Mouse (Mus musculus) heart, embryonic 11.5 days (tissue): Measurements from ENCODE around the gene Nrxn2. TPM values are rescaled to one million over a fixed set of nuclear protein-coding genes. Genes with fewer than 3 reads are reported as not detected.

Experiments
- ATAC-seq: fragments of 200-750 bp; cut with Nextera tagmentation; replicated peaks from 2 replicates; pipeline ENCODE4 v1.8.0; 2017; ENCODE audit warnings: moderate library complexity; ENCODE audit not compliant: insufficient number of reproducible peaks, low FRiP score, low TSS enrichment
- H3K27ac ChIP-seq: fragments of 300-500 bp; sonication (generic); 2 replicates; pipeline ENCODE4 v1.5.1; 2014; ENCODE audit warnings: mild to moderate bottlenecking, low read depth, low read length
- H3K27me3 ChIP-seq: fragments of 300-500 bp; sonication (generic); 2 replicates; pipeline ENCODE4 v1.6.1; 2014; ENCODE audit warnings: mild to moderate bottlenecking, low read length, mixed read lengths; ENCODE audit not compliant: control insufficient read depth, insufficient read depth
- H3K36me3 ChIP-seq: fragments of 300-500 bp; sonication (generic); 2 replicates; pipeline ENCODE4 v1.6.1; 2014; ENCODE audit warnings: mild to moderate bottlenecking, low read length, moderate library complexity, mixed read lengths; ENCODE audit not compliant: control insufficient read depth, insufficient read depth
- H3K4me1 ChIP-seq: fragments of 300-500 bp; sonication (generic); 2 replicates; pipeline ENCODE4 v1.6.1; 2014; ENCODE audit warnings: low read length; ENCODE audit not compliant: control insufficient read depth, insufficient read depth
- H3K4me2 ChIP-seq: fragments of 300-500 bp; sonication (generic); 2 replicates; pipeline ENCODE4 v1.6.1; 2014; ENCODE audit warnings: mild to moderate bottlenecking, moderate library complexity
- H3K4me3 ChIP-seq: fragments of 300-500 bp; sonication (generic); 2 replicates; pipeline ENCODE4 v1.5.1; 2014; ENCODE audit warnings: low read depth, low read length
- H3K9ac ChIP-seq: fragments of 300-500 bp; sonication (generic); 2 replicates; pipeline ENCODE4 v1.6.1; 2014; ENCODE audit warnings: mild to moderate bottlenecking, low read depth, low read length, moderate library complexity
- H3K9me3 ChIP-seq: fragments of 300-500 bp; sonication (generic); replicated peaks from 2 replicates; pipeline ENCODE4 v1.6.1; 2016; ENCODE audit warnings: low read length; ENCODE audit not compliant: control insufficient read depth
- WGBS: fragments of 180-500 bp; shearing (Covaris S2); extraction: QIAGEN DNeasy Blood & Tissue Kit; methylation state at CpG from one replicate; pipeline ENCODE4 v1.1.7; 2014; ENCODE audit not compliant: insufficient replicate concordance; 5-methylcytosine and 5-hydroxymethylcytosine counted together
- polyA plus RNA-seq: library from polyadenylated mRNA; unstranded; fragments of >200 nt; fragmentation: Nextera tagmentation; extraction: Ambion mirVana; gene quantifications from 2 replicates; pipeline ENCODE4 v1.2.1, GENCODE M21; 2014

Gene Nrxn2
- polyA plus RNA-seq, 1 experiment from 2014 or later: 1.6 TPM

GRCm38 (mm10) chr19:6405433-6405832 lies 13.1 kb upstream of the Nrxn2 start:
- H3K9me3 ChIP-seq: no peaks in the 10 kb centered on the region
- no peak overlapping the region for H3K27ac ChIP-seq
- no peak overlapping the region for H3K4me2 ChIP-seq
- no peak for ATAC-seq
- H3K4me3 ChIP-seq: no peak overlapping the region
- peaks cover 11% of the 10 kb centered on the region for H3K27me3 ChIP-seq
- H3K4me1 ChIP-seq: peaks cover 17% of the 10 kb centered on the region
- 77% methylated on average over 10 of the region's 10 CpGs for WGBS
- no peak overlapping the region for H3K9ac ChIP-seq
- H3K36me3 ChIP-seq: no peaks in the 10 kb centered on the region

- H3K4me1 ChIP-seq: peaks cover under 1% of the 10 kb centered on the region; the same call in 1 of the 2 replicates
- H3K9ac ChIP-seq: no peak overlapping the region
- no peaks in the 10 kb centered on the region for H3K36me3 ChIP-seq
- no peaks in the 10 kb centered on the region for H3K27me3 ChIP-seq
- no peak overlapping the region for H3K4me2 ChIP-seq
- WGBS: 82% methylated on average over 8 of the region's 8 CpGs
- no peak for ATAC-seq
- no peaks in the 10 kb centered on the region for H3K9me3 ChIP-seq
- no peak overlapping the region for H3K27ac ChIP-seq
- H3K4me3 ChIP-seq: no peak overlapping the region
Observed at GRCm38 (mm10) chr19:6407109-6407508, 11.4 kb upstream of the Nrxn2 start.

DNA sequence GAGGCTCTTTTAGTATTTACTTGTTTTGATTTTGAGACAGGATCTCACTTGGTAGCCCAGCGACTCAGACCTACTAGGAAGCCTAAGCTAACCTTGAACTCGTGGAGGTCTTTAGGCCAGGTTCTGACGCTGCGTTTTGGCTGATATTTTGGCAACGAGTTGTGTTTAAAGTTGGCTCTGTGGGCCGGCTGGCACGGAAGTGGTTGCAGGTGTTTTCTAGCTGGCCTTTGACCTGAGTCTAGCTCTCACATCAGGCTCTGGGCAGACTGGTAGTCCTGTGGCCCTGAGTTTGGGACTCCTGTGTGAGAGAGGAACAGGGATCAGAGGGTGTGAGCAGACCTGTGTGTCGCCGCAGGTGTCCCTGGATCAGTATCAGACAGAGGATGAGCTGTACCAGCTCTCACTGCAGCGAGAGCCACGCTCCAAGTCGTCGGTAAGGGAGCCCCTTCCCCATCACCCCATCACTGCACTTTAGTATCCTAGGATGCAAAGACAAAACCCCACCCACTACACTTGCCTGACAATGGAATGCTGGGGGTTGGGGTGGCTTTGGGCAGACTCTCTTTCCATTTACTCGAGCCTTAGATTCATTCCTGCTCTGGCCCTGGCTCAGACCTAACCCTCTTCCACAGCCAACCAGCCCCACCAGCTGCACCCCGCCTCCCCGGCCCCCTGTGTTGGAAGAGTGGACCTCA lies 10.6 kb upstream of the Nrxn2 start:
- Histone ChIP-seq H3K9me3 (no peaks in the 10 kb centered on the region), H3K27ac (no peak overlapping the region), H3K4me2 (no peak overlapping the region), H3K9ac (no peak overlapping the region), H3K36me3 (no peaks in the 10 kb centered on the region), H3K4me1 (no peaks in the 10 kb centered on the region), H3K27me3 (no peaks in the 10 kb centered on the region), H3K4me3 (no peak overlapping the region)
- no peak for ATAC-seq
- 64% methylated on average over 16 of the region's 16 CpGs for WGBS

DNA sequence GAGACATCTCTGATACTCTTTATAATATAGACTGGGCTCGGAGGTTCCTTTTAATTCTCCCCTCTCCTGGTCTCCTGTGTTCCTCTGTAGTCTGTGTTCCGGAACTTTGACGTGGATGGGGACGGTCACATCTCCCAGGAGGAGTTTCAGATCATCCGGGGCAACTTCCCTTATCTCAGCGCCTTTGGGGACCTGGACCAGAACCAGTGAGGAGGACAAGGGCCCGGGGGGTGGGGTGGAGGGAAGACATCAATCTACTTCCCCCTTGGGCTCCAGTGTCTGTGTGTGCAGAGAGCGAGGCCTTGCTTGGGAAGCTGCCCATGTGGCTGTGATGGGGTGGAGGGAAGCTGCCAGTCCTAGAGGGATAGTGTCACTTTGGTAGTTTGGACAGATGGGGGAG lies 9.8 kb upstream of the Nrxn2 start:
- Histone ChIP-seq H3K27ac (no peak overlapping the region), H3K9ac (no peak overlapping the region), H3K36me3 (no peaks in the 10 kb centered on the region), H3K4me3 (no peak overlapping the region), H3K4me1 (no peaks in the 10 kb centered on the region), H3K27me3 (peaks cover under 1% of the 10 kb centered on the region; the same call in 1 of the 2 replicates), H3K9me3 (no peaks in the 10 kb centered on the region), H3K4me2 (no peak overlapping the region)
- no peak for ATAC-seq
- 72% methylated on average over 8 of the region's 8 CpGs for WGBS

DNA sequence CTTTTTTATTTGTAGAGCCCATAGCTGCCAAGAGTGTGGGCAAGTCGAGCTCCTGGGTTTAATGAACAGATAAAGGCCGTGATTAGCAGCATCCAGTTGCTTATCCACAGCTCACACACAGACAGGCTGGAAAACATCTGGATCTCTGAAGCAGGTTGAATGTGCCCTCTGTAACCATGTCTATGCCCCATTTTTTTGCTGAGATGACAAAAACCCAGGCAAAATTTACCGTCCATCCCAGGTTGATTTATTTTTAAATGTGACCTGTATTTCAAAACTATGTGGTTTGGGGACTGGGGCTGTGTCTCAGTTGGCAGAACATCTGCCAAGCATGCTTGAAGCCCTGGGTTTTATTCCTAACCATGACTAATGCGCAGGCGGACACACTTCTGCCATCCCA lies 9.4 kb upstream of the Nrxn2 start:
- Histone ChIP-seq H3K9ac (no peak overlapping the region), H3K4me3 (no peak overlapping the region), H3K36me3 (no peaks in the 10 kb centered on the region), H3K9me3 (no peaks in the 10 kb centered on the region), H3K27ac (no peak overlapping the region), H3K4me1 (no peaks in the 10 kb centered on the region), H3K27me3 (peaks cover 3% of the 10 kb centered on the region; the same call in 1 of the 2 replicates), H3K4me2 (no peak overlapping the region)
- ATAC-seq: no peak
- WGBS: 73% methylated on average over 5 of the region's 5 CpGs

DNA sequence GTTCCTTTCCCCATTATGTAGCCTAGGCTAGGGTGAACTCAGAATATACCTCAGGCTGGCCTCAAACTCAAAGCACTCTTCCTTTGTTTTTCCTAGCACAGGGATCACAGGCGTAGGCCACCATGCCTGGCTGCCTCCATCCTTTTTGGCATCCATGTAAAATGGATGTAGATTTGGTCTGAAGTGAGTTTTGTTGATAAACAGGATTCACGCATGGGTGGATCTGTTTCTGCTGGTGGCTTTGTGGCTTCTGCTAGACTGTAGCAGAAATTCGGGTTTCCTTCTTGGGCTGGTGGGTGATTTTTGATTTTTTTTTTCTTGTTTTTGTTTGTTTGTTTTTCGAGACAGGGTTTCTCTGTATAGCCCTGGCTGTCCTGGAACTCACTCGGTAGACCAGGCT lies 8.6 kb upstream of the Nrxn2 start:
- H3K4me1 ChIP-seq: no peaks in the 10 kb centered on the region
- H3K9ac ChIP-seq: no peak overlapping the region
- H3K9me3 ChIP-seq: no peaks in the 10 kb centered on the region
- H3K4me3 ChIP-seq: no peak overlapping the region
- H3K36me3 ChIP-seq: no peaks in the 10 kb centered on the region
- ATAC-seq: no peak
- H3K27me3 ChIP-seq: peaks cover 6% of the 10 kb centered on the region; the same call in 1 of the 2 replicates
- H3K4me2 ChIP-seq: no peak overlapping the region
- H3K27ac ChIP-seq: no peak overlapping the region
- 81% methylated on average over 5 of the region's 5 CpGs for WGBS

DNA sequence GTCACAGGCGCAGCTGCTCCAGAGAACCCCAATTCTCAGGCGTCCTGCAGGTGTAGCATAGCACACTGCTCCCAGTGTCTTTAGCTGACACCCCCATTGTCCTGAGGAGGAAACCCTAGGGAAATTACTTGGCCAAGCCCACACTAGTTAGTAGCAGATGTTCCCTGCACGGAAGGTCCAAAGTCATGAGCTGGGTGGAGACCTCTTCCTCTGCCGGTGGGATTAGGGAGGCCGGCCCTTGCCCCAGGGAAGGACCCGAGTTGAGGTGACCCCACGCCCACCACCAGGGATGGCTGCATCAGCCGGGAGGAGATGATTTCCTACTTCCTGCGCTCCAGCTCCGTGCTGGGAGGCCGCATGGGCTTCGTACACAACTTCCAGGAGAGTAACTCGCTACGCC lies 5.7 kb upstream of the Nrxn2 start:
- 45% methylated on average over 14 of the region's 14 CpGs for WGBS
- Histone ChIP-seq H3K36me3 (no peaks in the 10 kb centered on the region), H3K27ac (no peak overlapping the region), H3K27me3 (peaks cover 17% of the 10 kb centered on the region), H3K4me3 (no peak overlapping the region), H3K4me2 (no peak overlapping the region), H3K4me1 (peaks cover 14% of the 10 kb centered on the region), H3K9me3 (no peaks in the 10 kb centered on the region), H3K9ac (no peak overlapping the region)
- ATAC-seq: no peak

DNA sequence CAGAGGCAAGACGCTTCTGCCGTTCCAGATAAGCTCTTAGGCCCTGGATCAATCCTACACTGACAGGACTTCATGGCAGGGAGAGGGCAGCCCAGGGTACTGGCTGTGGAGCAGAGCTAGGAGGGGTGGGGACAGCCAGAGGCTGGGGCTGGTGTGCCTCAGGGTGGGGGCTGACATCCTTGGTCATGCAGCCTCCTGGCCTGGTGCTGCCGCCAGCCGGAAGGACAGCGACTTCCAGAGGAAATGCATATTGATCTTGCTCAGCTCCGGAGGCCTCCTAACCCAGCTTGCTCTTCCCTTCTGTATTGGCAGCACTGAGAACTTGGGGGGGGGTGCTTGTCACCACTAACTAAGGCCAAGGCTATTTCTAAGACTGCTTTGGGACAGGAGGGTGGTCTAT lies 3.1 kb upstream of the Nrxn2 start:
- no peak for ATAC-seq
- WGBS: 14% methylated on average over 6 of the region's 6 CpGs
- no peak overlapping the region for H3K4me3 ChIP-seq
- H3K4me2 ChIP-seq: no peak overlapping the region
- no peaks in the 10 kb centered on the region for H3K9me3 ChIP-seq
- H3K9ac ChIP-seq: no peak overlapping the region
- H3K27me3 ChIP-seq: peaks cover 43% of the 10 kb centered on the region
- H3K27ac ChIP-seq: no peak overlapping the region
- no peaks in the 10 kb centered on the region for H3K36me3 ChIP-seq
- H3K4me1 ChIP-seq: peaks cover 22% of the 10 kb centered on the region

- no peak for ATAC-seq
- no peak overlapping the region for H3K4me2 ChIP-seq
- H3K36me3 ChIP-seq: no peaks in the 10 kb centered on the region
- no peak overlapping the region for H3K9ac ChIP-seq
- H3K27ac ChIP-seq: no peak overlapping the region
- H3K4me1 ChIP-seq: peaks cover 22% of the 10 kb centered on the region
- no peak overlapping the region for H3K4me3 ChIP-seq
- 12% methylated on average over 9 of the region's 9 CpGs for WGBS
- H3K9me3 ChIP-seq: no peaks in the 10 kb centered on the region
- H3K27me3 ChIP-seq: peaks cover 51% of the 10 kb centered on the region
Observed at GRCm38 (mm10) chr19:6416124-6416770, 2.3 kb upstream of the Nrxn2 start.
